In the genomic region with DNA sequence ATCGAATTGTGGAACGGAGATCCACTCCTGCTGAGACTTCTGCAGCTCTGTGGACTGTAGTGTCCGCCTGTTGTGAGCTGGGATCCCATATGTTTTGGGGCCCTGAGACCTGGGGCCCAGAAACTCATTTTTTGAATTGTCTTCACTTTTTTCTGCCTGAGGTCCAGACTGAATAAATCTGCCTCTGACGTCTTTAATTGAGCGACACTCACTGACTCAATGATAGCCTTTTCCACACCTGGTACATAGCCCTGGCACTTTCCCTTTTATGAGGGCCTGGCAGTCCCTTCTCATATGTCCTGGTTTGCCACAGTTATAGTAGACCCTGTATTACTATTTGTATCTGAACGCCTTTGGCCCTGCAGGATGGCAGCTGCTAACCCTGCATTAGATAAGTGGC, we compare ENCODE assay signal across 4 mouse cellular contexts.
DNase-seq lines count a peak whose midpoint lies in the region.

No protein-coding gene starts in this region.

- peak; percentile 22 to 59 for DNase-seq in adrenal gland, adult (ENCODE audit: inconsistent age in 2 of 2, low spot score in 1 of 2)
- DNase-seq in adrenal gland, adult 2 months: peak; percentile 7
- DNase-seq in heart, adult 11 months: peak; percentile 71
- peak; percentile 7 for DNase-seq in mesoderm, embryonic 11.5 days (ENCODE audit: low read depth, low spot score)

Comparison
In these comparisons a context has a peak if more than half of its experiments do, and no peak if none do; other contexts are left out.
1. Peak in every context shown above with its lines: DNase-seq.
2. DNase-seq: peak in every context shown above with its lines; median percentile 71 in heart, adult 11 months; 40 in adrenal gland, adult; 7 in adrenal gland, adult 2 months; 7 in mesoderm, embryonic 11.5 days.